Mouse (Mus musculus): ENCODE results near the gene Gstm7. TPM values are rescaled to one million over a fixed set of nuclear protein-coding genes. Genes with fewer than 3 reads are reported as not detected.
A peak's percentile ranks its signal among the peaks of the same experiment; 100 is the strongest.
"Not testable (repeated sequence)": the region's sequence is repeated elsewhere in the genome, so short reads cannot be mapped to it uniquely, and the experiment has no call there.

Gstm7 gene
- polyA plus RNA-seq, 1 experiment from 2014 or later: 83.0 TPM

- no peak for ATAC-seq (ENCODE audit: low FRiP score, low TSS enrichment)
- Histone ChIP-seq H3K36me3 (ENCODE audit: control insufficient read depth, insufficient read depth, low read length) (no peaks in the 10 kb centered on the region), H3K9ac (replicated peaks; ENCODE audit: low read length) (no peak overlapping the region), H3K27me3 (ENCODE audit: control insufficient read depth, insufficient read depth, low read length) (no peaks in the 10 kb centered on the region), H3K27ac (replicated peaks; ENCODE audit: low read depth, low read length) (no peak overlapping the region), H3K4me1 (ENCODE audit: control insufficient read depth, insufficient read depth, low read length) (peaks cover 7% of the 10 kb centered on the region; the same call in 1 of the 2 replicates), H3K4me3 (replicated peaks; ENCODE audit: low read depth, low read length) (no peak overlapping the region), H3K9me3 (ENCODE audit: control insufficient read depth, low read length) (no peaks in the 10 kb centered on the region), H3K4me2 (ENCODE audit: low read length) (no peak overlapping the region)
- DNase-seq: no peak
- WGBS: 60% methylated on average over 5 of the region's 5 CpGs
Observed at GRCm38 (mm10) chr3:107964656-107965308, 33.2 kb upstream of the Gstm7 start.

- WGBS: 81% methylated on average over 4 of the region's 4 CpGs
- ATAC-seq (ENCODE audit: low FRiP score, low TSS enrichment) (no peak), DNase-seq (no peak)
- H3K9me3 ChIP-seq (ENCODE audit: control insufficient read depth, low read length): no peaks in the 10 kb centered on the region
- H3K4me1 ChIP-seq (ENCODE audit: control insufficient read depth, insufficient read depth, low read length): peaks cover 7% of the 10 kb centered on the region; the same call in 1 of the 2 replicates
- H3K4me2 ChIP-seq (ENCODE audit: low read length): no peak overlapping the region
- H3K36me3 ChIP-seq (ENCODE audit: control insufficient read depth, insufficient read depth, low read length): no peaks in the 10 kb centered on the region
- no peaks in the 10 kb centered on the region for H3K27me3 ChIP-seq (ENCODE audit: control insufficient read depth, insufficient read depth, low read length)
- H3K9ac ChIP-seq (replicated peaks; ENCODE audit: low read length): no peak overlapping the region
- no peak overlapping the region for H3K27ac ChIP-seq (replicated peaks; ENCODE audit: low read depth, low read length)
- no peak overlapping the region for H3K4me3 ChIP-seq (replicated peaks; ENCODE audit: low read depth, low read length)
Observed at GRCm38 (mm10) chr3:107964026-107964425, 32.4 kb upstream of the Gstm7 start.

GRCm38 (mm10) chr3:107955260-107955659 is 23.6 kb upstream of the Gstm7 start:
- H3K9me3 ChIP-seq (ENCODE audit: control insufficient read depth, low read length); H3K27ac ChIP-seq (replicated peaks; ENCODE audit: low read depth, low read length); H3K27me3 ChIP-seq (ENCODE audit: control insufficient read depth, insufficient read depth, low read length); H3K4me2 ChIP-seq (ENCODE audit: low read length); ATAC-seq (ENCODE audit: low FRiP score, low TSS enrichment); H3K36me3 ChIP-seq (ENCODE audit: control insufficient read depth, insufficient read depth, low read length); H3K4me3 ChIP-seq (replicated peaks; ENCODE audit: low read depth, low read length); DNase-seq; H3K9ac ChIP-seq (replicated peaks; ENCODE audit: low read length); H3K4me1 ChIP-seq (ENCODE audit: control insufficient read depth, insufficient read depth, low read length): not testable (repeated sequence)
- 92% methylated on average over 9 of the region's 9 CpGs for WGBS

GRCm38 (mm10) chr3:107953906-107954305 is 22.3 kb upstream of the Gstm7 start:
- no peak overlapping the region for H3K9ac ChIP-seq (replicated peaks; ENCODE audit: low read length)
- no peaks in the 10 kb centered on the region for H3K4me1 ChIP-seq (ENCODE audit: control insufficient read depth, insufficient read depth, low read length)
- no peak overlapping the region for H3K4me2 ChIP-seq (ENCODE audit: low read length)
- WGBS: 85% methylated on average over 5 of the region's 5 CpGs
- no peaks in the 10 kb centered on the region for H3K36me3 ChIP-seq (ENCODE audit: control insufficient read depth, insufficient read depth, low read length)
- H3K4me3 ChIP-seq (replicated peaks; ENCODE audit: low read depth, low read length): no peak overlapping the region
- DNase-seq (no peak), ATAC-seq (ENCODE audit: low FRiP score, low TSS enrichment) (no peak)
- no peaks in the 10 kb centered on the region for H3K9me3 ChIP-seq (ENCODE audit: control insufficient read depth, low read length)
- no peaks in the 10 kb centered on the region for H3K27me3 ChIP-seq (ENCODE audit: control insufficient read depth, insufficient read depth, low read length)
- H3K27ac ChIP-seq (replicated peaks; ENCODE audit: low read depth, low read length): no peak overlapping the region

GRCm38 (mm10) chr3:107953328-107953755 is 21.7 kb upstream of the Gstm7 start:
- no peaks in the 10 kb centered on the region for H3K27me3 ChIP-seq (ENCODE audit: control insufficient read depth, insufficient read depth, low read length)
- ATAC-seq (ENCODE audit: low FRiP score, low TSS enrichment) (peak; percentile 63), DNase-seq (peak; percentile 61)
- 28% methylated on average over 6 of the region's 6 CpGs for WGBS
- no peak overlapping the region for H3K4me2 ChIP-seq (ENCODE audit: low read length)
- no peaks in the 10 kb centered on the region for H3K36me3 ChIP-seq (ENCODE audit: control insufficient read depth, insufficient read depth, low read length)
- no peaks in the 10 kb centered on the region for H3K4me1 ChIP-seq (ENCODE audit: control insufficient read depth, insufficient read depth, low read length)
- no peak overlapping the region for H3K9ac ChIP-seq (replicated peaks; ENCODE audit: low read length)
- no peak overlapping the region for H3K27ac ChIP-seq (replicated peaks; ENCODE audit: low read depth, low read length)
- H3K4me3 ChIP-seq (replicated peaks; ENCODE audit: low read depth, low read length): no peak overlapping the region
- no peaks in the 10 kb centered on the region for H3K9me3 ChIP-seq (ENCODE audit: control insufficient read depth, low read length)

GRCm38 (mm10) chr3:107950531-107950930 is 18.9 kb upstream of the Gstm7 start:
- Histone ChIP-seq H3K4me3 (replicated peaks; ENCODE audit: low read depth, low read length) (no peak overlapping the region), H3K9me3 (ENCODE audit: control insufficient read depth, low read length) (no peaks in the 10 kb centered on the region), H3K36me3 (ENCODE audit: control insufficient read depth, insufficient read depth, low read length) (no peaks in the 10 kb centered on the region), H3K27ac (replicated peaks; ENCODE audit: low read depth, low read length) (no peak overlapping the region), H3K4me2 (ENCODE audit: low read length) (no peak overlapping the region), H3K9ac (replicated peaks; ENCODE audit: low read length) (no peak overlapping the region), H3K4me1 (ENCODE audit: control insufficient read depth, insufficient read depth, low read length) (no peaks in the 10 kb centered on the region), H3K27me3 (ENCODE audit: control insufficient read depth, insufficient read depth, low read length) (no peaks in the 10 kb centered on the region)
- WGBS: 89% methylated on average over 11 of the region's 11 CpGs
- no peak for DNase-seq
- no peak for ATAC-seq (ENCODE audit: low FRiP score, low TSS enrichment)

- 96% methylated on average over 1 of the region's 1 CpGs for WGBS
- not testable (repeated sequence) for H3K36me3 ChIP-seq (ENCODE audit: control insufficient read depth, insufficient read depth, low read length); H3K9ac ChIP-seq (replicated peaks; ENCODE audit: low read length); H3K4me3 ChIP-seq (replicated peaks; ENCODE audit: low read depth, low read length); DNase-seq; H3K9me3 ChIP-seq (ENCODE audit: control insufficient read depth, low read length); H3K27ac ChIP-seq (replicated peaks; ENCODE audit: low read depth, low read length); ATAC-seq (ENCODE audit: low FRiP score, low TSS enrichment); H3K4me1 ChIP-seq (ENCODE audit: control insufficient read depth, insufficient read depth, low read length); H3K4me2 ChIP-seq (ENCODE audit: low read length); H3K27me3 ChIP-seq (ENCODE audit: control insufficient read depth, insufficient read depth, low read length)
Observed at GRCm38 (mm10) chr3:107949461-107949860, 17.8 kb upstream of the Gstm7 start.

GRCm38 (mm10) chr3:107945729-107946128 is 14.1 kb upstream of the Gstm7 start:
- Histone ChIP-seq H3K4me2 (ENCODE audit: low read length) (no peak overlapping the region), H3K4me3 (replicated peaks; ENCODE audit: low read depth, low read length) (no peak overlapping the region), H3K9ac (replicated peaks; ENCODE audit: low read length) (no peak overlapping the region), H3K27ac (replicated peaks; ENCODE audit: low read depth, low read length) (no peak overlapping the region), H3K4me1 (ENCODE audit: control insufficient read depth, insufficient read depth, low read length) (no peaks in the 10 kb centered on the region), H3K36me3 (ENCODE audit: control insufficient read depth, insufficient read depth, low read length) (no peaks in the 10 kb centered on the region), H3K27me3 (ENCODE audit: control insufficient read depth, insufficient read depth, low read length) (no peaks in the 10 kb centered on the region), H3K9me3 (ENCODE audit: control insufficient read depth, low read length) (no peaks in the 10 kb centered on the region)
- WGBS: 53% methylated on average over 4 of the region's 4 CpGs
- ATAC-seq (ENCODE audit: low FRiP score, low TSS enrichment) (no peak), DNase-seq (no peak)

- peak; percentile 87 for DNase-seq
- H3K9ac ChIP-seq (replicated peaks; ENCODE audit: low read length): peak within 1 kb of the TSS; percentile 41
Observed at GRCm38 (mm10) chr3:107943239-107943990, 11.8 kb upstream of the Gstm7 start, which contains the start of gene Gstm6. Gstm6 (minus strand) TSS chr3:107943749.

More at GRCm38 (mm10) chr3:107943239-107943990, 11.8 kb upstream of the Gstm7 start, which contains the start of gene Gstm6:
- ATAC-seq (ENCODE audit: low FRiP score, low TSS enrichment): peak; percentile 75
- Histone ChIP-seq H3K36me3 (ENCODE audit: control insufficient read depth, insufficient read depth, low read length) (no peaks in the 10 kb centered on the region), H3K4me1 (ENCODE audit: control insufficient read depth, insufficient read depth, low read length) (0 out of 2 replicates have a peak, but pooled peaks cover 4% of the 10 kb centered on the region), H3K27ac (replicated peaks; ENCODE audit: low read depth, low read length) (peak within 1 kb of the TSS; percentile 64), H3K4me3 (replicated peaks; ENCODE audit: low read depth, low read length) (peak within 1 kb of the TSS; percentile 27), H3K9me3 (ENCODE audit: control insufficient read depth, low read length) (no peaks in the 10 kb centered on the region), H3K27me3 (ENCODE audit: control insufficient read depth, insufficient read depth, low read length) (no peaks in the 10 kb centered on the region), H3K4me2 (ENCODE audit: low read length) (peak within 1 kb of the TSS; percentile 55)
- WGBS: 16% methylated on average over 20 of the region's 20 CpGs

All from midbrain, embryonic 14.5 days (tissue).